Mouse (Mus musculus) brain, embryonic 14.5 days (tissue): ENCODE results near the gene Crisp2.

Experiments
- CTCF ChIP-seq: fragments of 200-500 bp; IDR thresholded peaks from 2 replicates; pipeline ENCODE4 v1.5.1; 2012; ENCODE audit warnings: inconsistent platforms, mild to moderate bottlenecking, moderate library complexity, borderline replicate concordance; ENCODE audit not compliant: insufficient read depth, insufficient read length; ENCODE audit errors: extremely low read depth
- POLR2A ChIP-seq: fragments of 200-500 bp; IDR thresholded peaks from 2 replicates; pipeline ENCODE4 v1.6.1; 2012; ENCODE audit warnings: mild to moderate bottlenecking, inconsistent platforms, borderline replicate concordance; ENCODE audit not compliant: poor library complexity, insufficient read depth, insufficient read length, severe bottlenecking; ENCODE audit errors: extremely low read depth

DNA sequence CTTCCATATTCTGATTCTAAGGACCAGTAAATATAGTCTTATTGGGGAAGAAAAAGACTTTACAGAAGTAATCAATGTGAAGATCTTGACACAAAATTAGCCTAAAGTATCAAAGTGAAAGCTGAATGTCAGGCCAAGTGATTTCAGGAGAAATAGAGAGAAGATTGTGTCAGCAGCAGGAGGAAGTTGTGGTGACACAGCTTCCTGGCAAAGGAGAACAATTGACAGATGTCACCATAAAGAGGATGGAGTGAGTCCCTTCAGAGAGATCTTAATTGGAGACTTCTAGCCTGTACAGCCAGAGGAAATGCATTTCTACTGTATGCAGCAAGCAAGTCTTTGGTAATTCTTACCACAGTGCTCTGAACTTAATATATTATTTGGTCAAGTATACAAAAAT lies 16.9 kb downstream of the Crisp2 start:
- TF ChIP-seq POLR2A: no peak
- no peak for TF ChIP-seq CTCF
